Mouse (Mus musculus): ENCODE data around the gene Kcnrg. TPM values are rescaled to one million over a fixed set of nuclear protein-coding genes. Genes with fewer than 3 reads are reported as not detected.
A peak's percentile ranks its signal among the peaks of the same experiment; 100 is the strongest.
"Not testable (repeated sequence)": the region's sequence is repeated elsewhere in the genome, so short reads cannot be mapped to it uniquely, and the experiment has no call there.

Gene Kcnrg
- polyA plus RNA-seq, 1 experiment from 2014 or later, result 0.51 TPM

DNA sequence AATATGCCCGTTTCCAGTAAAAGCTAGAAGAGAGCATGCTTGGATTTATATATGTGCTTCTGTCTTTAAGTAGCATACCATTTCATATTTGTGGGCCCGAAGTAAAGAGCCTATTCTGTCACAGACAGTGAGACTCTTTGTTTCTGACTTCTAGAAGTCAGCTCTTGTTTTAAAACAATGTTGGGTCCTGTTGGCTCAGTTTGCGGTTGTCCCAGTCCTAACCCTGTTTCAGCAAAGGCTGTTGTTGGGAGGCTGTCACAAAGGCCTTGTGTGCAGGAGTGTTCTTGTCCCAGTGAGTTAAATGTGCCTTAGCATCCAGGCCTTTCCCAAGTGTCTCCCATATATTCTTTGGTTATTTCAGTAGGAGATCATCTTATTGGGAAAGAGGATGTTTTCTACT, 3.2 kb upstream of the Kcnrg start:
- Histone ChIP-seq H3K36me3 (ENCODE audit: control insufficient read depth, insufficient read depth, low read length) (peaks cover 33% of the 10 kb centered on the region), H3K4me1 (ENCODE audit: control insufficient read depth in 2 of 2, insufficient read depth in 2 of 2, low read length in 2 of 2) (peaks cover 7 to 8% of the 10 kb centered on the region in 2 experiments), H3K27me3 (ENCODE audit: control insufficient read depth, insufficient read depth, low read length) (no peaks in the 10 kb centered on the region), H3K9me3 (ENCODE audit: control insufficient read depth, low read length) (no peaks in the 10 kb centered on the region), H3K9ac (ENCODE audit: low read length) (no peak overlapping the region), H3K27ac (replicated peaks in 1 of 2; ENCODE audit: control insufficient read depth in 1 of 2, insufficient read depth in 1 of 2, low read depth in 2 of 2, low read length in 2 of 2) (no peak overlapping the region), H3K4me2 (ENCODE audit: low read length) (no peak overlapping the region), H3K4me3 (ENCODE audit: control insufficient read depth in 1 of 2, insufficient read depth in 1 of 2, low read depth in 1 of 2, low read length in 2 of 2) (no peak overlapping the region)
- ATAC-seq (ENCODE audit: insufficient number of reproducible peaks, insufficient read depth, low FRiP score, low read depth), result no peak
- 91% methylated on average over 3 of the region's 3 CpGs for WGBS

DNA sequence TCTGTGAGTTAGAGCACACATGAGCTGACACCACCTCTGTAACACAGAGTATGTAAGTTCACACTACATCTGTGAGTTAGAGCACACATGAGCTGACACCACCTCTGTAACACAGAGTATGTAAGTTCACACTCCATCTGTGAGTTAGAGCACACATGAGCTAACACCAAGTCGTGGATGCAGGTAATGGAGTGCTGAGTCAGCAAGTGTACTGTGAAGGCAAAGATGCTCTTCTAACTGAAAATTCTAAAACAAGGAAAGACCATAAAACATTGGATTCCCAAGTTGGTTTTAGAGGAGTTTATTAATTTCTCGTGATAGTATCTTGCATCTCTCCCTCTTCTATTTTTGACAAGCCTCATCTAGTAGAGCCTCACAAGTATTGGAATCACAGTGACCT, 1.2 kb upstream of the Kcnrg start:
- H3K4me3 ChIP-seq (ENCODE audit: control insufficient read depth in 1 of 2, insufficient read depth in 1 of 2, low read depth in 1 of 2, low read length in 2 of 2); H3K27ac ChIP-seq (replicated peaks in 1 of 2; ENCODE audit: control insufficient read depth in 1 of 2, insufficient read depth in 1 of 2, low read depth in 2 of 2, low read length in 2 of 2); H3K9me3 ChIP-seq (ENCODE audit: control insufficient read depth, low read length); H3K9ac ChIP-seq (ENCODE audit: low read length); H3K4me2 ChIP-seq (ENCODE audit: low read length); H3K4me1 ChIP-seq (ENCODE audit: control insufficient read depth in 2 of 2, insufficient read depth in 2 of 2, low read length in 2 of 2); ATAC-seq (ENCODE audit: insufficient number of reproducible peaks, insufficient read depth, low FRiP score, low read depth); H3K27me3 ChIP-seq (ENCODE audit: control insufficient read depth, insufficient read depth, low read length): not testable (repeated sequence)
- WGBS, result 84% methylated on average over 2 of the region's 2 CpGs
- H3K36me3 ChIP-seq (ENCODE audit: control insufficient read depth, insufficient read depth, low read length), result peaks cover 33% of the 10 kb centered on the region

DNA sequence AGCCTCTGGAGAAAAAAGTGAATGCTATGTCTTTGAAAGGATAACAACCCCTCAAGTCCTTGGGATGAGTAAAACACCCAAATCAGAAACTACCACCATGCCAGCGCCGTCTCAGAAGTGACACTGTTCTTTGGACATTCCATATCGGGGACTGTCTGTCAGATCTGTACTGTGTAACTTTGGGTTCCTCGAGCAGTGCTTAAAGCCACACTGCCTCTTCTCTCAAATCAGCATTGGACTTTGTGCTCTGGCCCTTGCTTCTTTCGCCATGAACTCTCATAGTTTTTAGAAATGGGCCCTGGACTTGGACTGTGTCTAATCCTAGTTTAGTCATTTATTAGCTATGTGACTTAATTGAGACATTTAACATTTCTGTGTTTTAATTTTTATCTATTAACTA, 4.5 kb downstream of the Kcnrg start:
- no peak overlapping the region for H3K4me3 ChIP-seq (ENCODE audit: control insufficient read depth in 1 of 2, insufficient read depth in 1 of 2, low read depth in 1 of 2, low read length in 2 of 2)
- 91% methylated on average over 5 of the region's 5 CpGs for WGBS

DNA sequence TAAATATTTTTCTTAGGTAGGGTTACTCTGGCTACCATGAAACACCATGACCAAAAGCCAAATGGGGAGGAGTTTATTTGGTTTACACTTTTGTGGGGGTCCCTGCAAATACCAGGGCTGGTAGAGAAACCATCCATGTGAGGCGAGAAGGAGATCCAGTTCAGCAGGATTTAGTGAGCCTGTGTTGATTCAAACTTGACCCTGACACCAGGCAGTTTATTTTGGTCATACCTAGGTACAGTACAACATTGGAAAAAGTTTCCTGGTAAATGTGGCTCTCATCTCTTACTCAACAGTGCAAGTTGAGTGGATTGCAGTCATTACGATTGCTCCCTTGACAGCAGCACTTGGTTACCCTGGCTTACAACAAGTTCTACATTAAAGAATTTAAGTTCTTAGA, 6.1 kb downstream of the Kcnrg start:
- Histone ChIP-seq H3K9ac (ENCODE audit: low read length) (no peak overlapping the region), H3K4me1 (ENCODE audit: control insufficient read depth in 2 of 2, insufficient read depth in 2 of 2, low read length in 2 of 2) (no peaks in the 10 kb centered on the region), H3K36me3 (ENCODE audit: control insufficient read depth, insufficient read depth, low read length) (no peaks in the 10 kb centered on the region), H3K4me2 (ENCODE audit: low read length) (no peak overlapping the region), H3K9me3 (ENCODE audit: control insufficient read depth, low read length) (no peaks in the 10 kb centered on the region), H3K27me3 (ENCODE audit: control insufficient read depth, insufficient read depth, low read length) (no peaks in the 10 kb centered on the region), H3K4me3 (ENCODE audit: control insufficient read depth in 1 of 2, insufficient read depth in 1 of 2, low read depth in 1 of 2, low read length in 2 of 2) (no peak overlapping the region), H3K27ac (replicated peaks in 1 of 2; ENCODE audit: control insufficient read depth in 1 of 2, insufficient read depth in 1 of 2, low read depth in 2 of 2, low read length in 2 of 2) (no peak overlapping the region)
- WGBS, result 94% methylated on average over 2 of the region's 2 CpGs
- ATAC-seq (ENCODE audit: insufficient number of reproducible peaks, insufficient read depth, low FRiP score, low read depth), result no peak

More for the DNA sequence above, 4.5 kb downstream of the Kcnrg start:
- H3K27ac ChIP-seq (replicated peaks in 1 of 2; ENCODE audit: control insufficient read depth in 1 of 2, insufficient read depth in 1 of 2, low read depth in 2 of 2, low read length in 2 of 2), result no peak overlapping the region
- no peaks in the 10 kb centered on the region for H3K4me1 ChIP-seq (ENCODE audit: control insufficient read depth in 2 of 2, insufficient read depth in 2 of 2, low read length in 2 of 2)
- ATAC-seq (ENCODE audit: insufficient number of reproducible peaks, insufficient read depth, low FRiP score, low read depth), result no peak
- H3K9me3 ChIP-seq (ENCODE audit: control insufficient read depth, low read length), result no peaks in the 10 kb centered on the region
- H3K27me3 ChIP-seq (ENCODE audit: control insufficient read depth, insufficient read depth, low read length), result no peaks in the 10 kb centered on the region
- H3K9ac ChIP-seq (ENCODE audit: low read length), result no peak overlapping the region
- no peaks in the 10 kb centered on the region; the same call in 1 of the 2 replicates for H3K36me3 ChIP-seq (ENCODE audit: control insufficient read depth, insufficient read depth, low read length)
- no peak overlapping the region for H3K4me2 ChIP-seq (ENCODE audit: low read length)

DNA sequence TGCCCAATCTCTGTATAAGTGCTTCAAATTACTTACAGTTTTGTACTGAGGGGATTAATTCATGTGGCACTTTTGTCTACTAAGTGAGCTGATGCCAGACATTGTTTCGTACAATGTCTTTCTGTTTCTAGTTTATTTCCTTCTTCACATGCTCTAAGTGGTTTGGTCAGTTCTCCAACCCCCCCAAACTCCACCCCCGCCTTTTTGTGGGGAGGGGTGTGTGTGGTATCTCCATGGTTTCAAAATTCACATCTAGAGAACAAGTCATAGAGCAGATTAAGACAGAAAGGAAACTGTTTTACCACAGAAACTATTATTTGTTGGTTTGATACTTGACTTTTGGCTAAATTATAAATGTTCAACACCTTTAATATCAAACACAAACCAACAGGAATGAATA, 13.1 kb downstream of the Kcnrg start:
- H3K27me3 ChIP-seq (ENCODE audit: control insufficient read depth, insufficient read depth, low read length), result no peaks in the 10 kb centered on the region
- WGBS, result 91% methylated on average over 2 of the region's 2 CpGs
- H3K9me3 ChIP-seq (ENCODE audit: control insufficient read depth, low read length), result no peaks in the 10 kb centered on the region
- ATAC-seq (ENCODE audit: insufficient number of reproducible peaks, insufficient read depth, low FRiP score, low read depth), result no peak
- H3K27ac ChIP-seq (replicated peaks in 1 of 2; ENCODE audit: control insufficient read depth in 1 of 2, insufficient read depth in 1 of 2, low read depth in 2 of 2, low read length in 2 of 2), result no peak overlapping the region
- H3K4me3 ChIP-seq (ENCODE audit: control insufficient read depth in 1 of 2, insufficient read depth in 1 of 2, low read depth in 1 of 2, low read length in 2 of 2), result no peak overlapping the region
- no peak overlapping the region for H3K9ac ChIP-seq (ENCODE audit: low read length)
- H3K4me1 ChIP-seq (ENCODE audit: control insufficient read depth in 2 of 2, insufficient read depth in 2 of 2, low read length in 2 of 2), result no peaks in the 10 kb centered on the region
- H3K36me3 ChIP-seq (ENCODE audit: control insufficient read depth, insufficient read depth, low read length), result peaks cover 24% of the 10 kb centered on the region
- no peak overlapping the region for H3K4me2 ChIP-seq (ENCODE audit: low read length)

DNA sequence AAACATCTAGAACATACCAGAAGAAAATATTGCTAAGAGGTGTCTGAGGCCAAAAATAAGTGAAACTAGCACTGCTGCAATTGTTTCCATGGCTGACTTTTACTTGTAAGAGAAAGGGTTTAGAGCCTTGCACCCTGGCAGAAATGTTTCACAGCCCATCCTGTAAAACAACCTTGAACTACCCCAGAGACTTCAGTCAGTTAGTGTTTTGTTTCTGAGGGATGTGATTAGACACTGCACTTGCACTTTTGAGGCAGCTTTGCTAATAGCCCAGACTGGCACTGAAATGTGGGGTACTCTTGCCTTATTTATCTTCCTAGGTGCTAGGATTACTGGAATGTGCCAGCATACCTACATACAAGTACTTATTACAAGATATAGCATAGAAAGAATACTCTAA, 28.7 kb downstream of the Kcnrg start:
- no peak overlapping the region for H3K4me3 ChIP-seq (ENCODE audit: control insufficient read depth in 1 of 2, insufficient read depth in 1 of 2, low read depth in 1 of 2, low read length in 2 of 2)
- no peaks in the 10 kb centered on the region for H3K4me1 ChIP-seq (ENCODE audit: control insufficient read depth in 2 of 2, insufficient read depth in 2 of 2, low read length in 2 of 2)
- no peaks in the 10 kb centered on the region for H3K27me3 ChIP-seq (ENCODE audit: control insufficient read depth, insufficient read depth, low read length)
- H3K9me3 ChIP-seq (ENCODE audit: control insufficient read depth, low read length), result no peaks in the 10 kb centered on the region
- H3K9ac ChIP-seq (ENCODE audit: low read length), result no peak overlapping the region
- no peak for ATAC-seq (ENCODE audit: insufficient number of reproducible peaks, insufficient read depth, low FRiP score, low read depth)
- no peak overlapping the region for H3K4me2 ChIP-seq (ENCODE audit: low read length)
- H3K36me3 ChIP-seq (ENCODE audit: control insufficient read depth, insufficient read depth, low read length), result peaks cover 45% of the 10 kb centered on the region
- no peak overlapping the region for H3K27ac ChIP-seq (replicated peaks in 1 of 2; ENCODE audit: control insufficient read depth in 1 of 2, insufficient read depth in 1 of 2, low read depth in 2 of 2, low read length in 2 of 2)

DNA sequence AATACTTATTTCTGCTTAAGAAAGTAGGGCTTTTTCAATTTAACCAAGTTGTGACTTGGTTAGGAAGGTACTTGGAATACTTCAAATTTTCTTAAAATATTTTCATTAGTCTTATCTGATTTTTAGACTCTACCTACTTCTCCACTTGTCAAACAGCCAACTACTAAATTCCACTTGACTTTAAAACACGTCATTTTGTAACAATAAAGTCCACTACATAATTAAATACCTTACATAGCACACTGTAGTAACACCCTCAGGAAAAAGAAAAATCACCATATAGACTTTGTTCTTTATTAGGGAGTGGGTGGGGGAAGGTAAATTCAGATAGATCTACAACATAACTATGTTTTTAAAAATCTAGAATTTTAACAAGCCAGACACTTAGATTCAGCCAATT, 35.4 kb downstream of the Kcnrg start:
- Histone ChIP-seq H3K27ac (replicated peaks in 1 of 2; ENCODE audit: control insufficient read depth in 1 of 2, insufficient read depth in 1 of 2, low read depth in 2 of 2, low read length in 2 of 2) (no peak overlapping the region), H3K9me3 (ENCODE audit: control insufficient read depth, low read length) (no peaks in the 10 kb centered on the region), H3K9ac (ENCODE audit: low read length) (no peak overlapping the region), H3K4me3 (ENCODE audit: control insufficient read depth in 1 of 2, insufficient read depth in 1 of 2, low read depth in 1 of 2, low read length in 2 of 2) (no peak overlapping the region), H3K36me3 (ENCODE audit: control insufficient read depth, insufficient read depth, low read length) (peaks cover 9% of the 10 kb centered on the region), H3K4me1 (ENCODE audit: control insufficient read depth in 2 of 2, insufficient read depth in 2 of 2, low read length in 2 of 2) (no peaks in the 10 kb centered on the region), H3K4me2 (ENCODE audit: low read length) (no peak overlapping the region), H3K27me3 (ENCODE audit: control insufficient read depth, insufficient read depth, low read length) (no peaks in the 10 kb centered on the region)
- ATAC-seq (ENCODE audit: insufficient number of reproducible peaks, insufficient read depth, low FRiP score, low read depth), result no peak
- WGBS, result 56% methylated on average over 1 of the region's 1 CpGs

DNA sequence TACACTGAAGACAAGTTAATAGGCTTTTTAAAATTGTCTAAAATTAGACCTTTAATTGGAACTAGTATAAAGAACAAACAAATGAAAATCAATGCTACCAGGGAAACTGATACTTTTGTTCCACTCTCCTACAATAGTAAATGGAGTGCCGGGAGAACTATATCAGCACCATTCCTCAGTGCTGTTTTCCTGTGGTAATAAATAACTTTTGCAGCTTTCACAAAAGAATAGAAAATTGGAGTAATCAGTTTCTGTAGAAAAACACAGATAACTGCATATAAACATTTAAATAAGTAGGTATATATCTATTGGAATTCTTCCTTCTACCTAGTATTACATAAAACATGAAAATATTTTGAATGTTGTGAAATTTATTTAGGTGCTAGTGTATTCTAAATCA, 38.3 kb downstream of the Kcnrg start:
- Histone ChIP-seq H3K27ac (replicated peaks in 1 of 2; ENCODE audit: control insufficient read depth in 1 of 2, insufficient read depth in 1 of 2, low read depth in 2 of 2, low read length in 2 of 2) (no peak overlapping the region), H3K9me3 (ENCODE audit: control insufficient read depth, low read length) (no peaks in the 10 kb centered on the region), H3K36me3 (ENCODE audit: control insufficient read depth, insufficient read depth, low read length) (no peaks in the 10 kb centered on the region), H3K4me1 (ENCODE audit: control insufficient read depth in 2 of 2, insufficient read depth in 2 of 2, low read length in 2 of 2) (peaks cover 0 to 12% of the 10 kb centered on the region in 2 experiments; a peak in 2 of 4 replicates), H3K9ac (ENCODE audit: low read length) (no peak overlapping the region), H3K27me3 (ENCODE audit: control insufficient read depth, insufficient read depth, low read length) (no peaks in the 10 kb centered on the region), H3K4me3 (ENCODE audit: control insufficient read depth in 1 of 2, insufficient read depth in 1 of 2, low read depth in 1 of 2, low read length in 2 of 2) (peak overlapping the region in 1 of 2 experiments; percentile 24; a peak in 1 of 4 replicates), H3K4me2 (ENCODE audit: low read length) (peak overlapping the region; percentile 51)
- 27% methylated on average over 1 of the region's 1 CpGs for WGBS
- no peak for ATAC-seq (ENCODE audit: insufficient number of reproducible peaks, insufficient read depth, low FRiP score, low read depth)

All from heart, embryonic 14.5 days (tissue).